Mouse (Mus musculus) limb, embryonic 11.5 days (tissue): ENCODE results near the gene Gria1. TPM values are rescaled to one million over a fixed set of nuclear protein-coding genes. Genes with fewer than 3 reads are reported as not detected.
A peak's percentile ranks its signal among the peaks of the same experiment; 100 is the strongest.

Experiments used
- ATAC-seq: fragments of 200-750 bp; cut with Nextera tagmentation; 2 replicates; pipeline ENCODE4 v1.8.0; 2017; ENCODE audit warnings: low read depth; ENCODE audit not compliant: insufficient number of reproducible peaks, low FRiP score, low TSS enrichment
- DNase-seq: peaks from one replicate; pipeline ENCODE4 v3.0.0-alpha.2; 2015; ENCODE audit warnings: low spot score
- H3K27ac ChIP-seq: fragments of 300-500 bp; sonication (generic); replicated peaks from 2 replicates; pipeline ENCODE4 v1.5.1; 2014; ENCODE audit warnings: low read depth, mild to moderate bottlenecking, low read length
- H3K27me3 ChIP-seq: fragments of 300-500 bp; sonication (generic); 2 replicates; pipeline ENCODE4 v1.6.1; 2014; ENCODE audit warnings: mild to moderate bottlenecking, low read length, mixed read lengths; ENCODE audit not compliant: control insufficient read depth, insufficient read depth
- H3K36me3 ChIP-seq: fragments of 300-500 bp; sonication (generic); 2 replicates; pipeline ENCODE4 v1.6.1; 2014; ENCODE audit warnings: mild to moderate bottlenecking, low read length, moderate library complexity, mixed read lengths; ENCODE audit not compliant: control insufficient read depth, insufficient read depth
- H3K4me1 ChIP-seq: fragments of 300-500 bp; sonication (generic); 2 replicates; pipeline ENCODE4 v1.6.1; 2014; ENCODE audit warnings: low read length, mixed read lengths; ENCODE audit not compliant: control insufficient read depth, insufficient read depth
- H3K4me2 ChIP-seq: fragments of 300-500 bp; sonication (generic); 2 replicates; pipeline ENCODE4 v1.6.1; 2014; ENCODE audit warnings: low read depth, mild to moderate bottlenecking, moderate library complexity; ENCODE audit not compliant: severe bottlenecking
- H3K4me3 ChIP-seq: fragments of 300-500 bp; sonication (generic); 2 replicates; pipeline ENCODE4 v1.5.1; 2014; ENCODE audit warnings: low read depth, low read length
- H3K9ac ChIP-seq: fragments of 300-500 bp; sonication (generic); 2 replicates; pipeline ENCODE4 v1.6.1; 2014; ENCODE audit warnings: mild to moderate bottlenecking, low read length
- H3K9me3 ChIP-seq: fragments of 300-500 bp; sonication (generic); 2 replicates; pipeline ENCODE4 v1.6.1; 2016; ENCODE audit warnings: low read length; ENCODE audit not compliant: control insufficient read depth
- WGBS: fragments of 180-500 bp; shearing (Covaris S2); extraction: QIAGEN DNeasy Blood & Tissue Kit; methylation state at CpG from one replicate; pipeline ENCODE4 v1.1.7; 2014; 5-methylcytosine and 5-hydroxymethylcytosine counted together
- polyA plus RNA-seq: library from polyadenylated mRNA; unstranded; fragments of >200 nt; fragmentation: Nextera tagmentation; extraction: Ambion mirVana; gene quantifications from 2 replicates; pipeline ENCODE4 v1.2.1, GENCODE M21; 2014

Gria1 gene
- polyA plus RNA-seq, 1 experiment from 2014 or later = 0.24 TPM

DNA sequence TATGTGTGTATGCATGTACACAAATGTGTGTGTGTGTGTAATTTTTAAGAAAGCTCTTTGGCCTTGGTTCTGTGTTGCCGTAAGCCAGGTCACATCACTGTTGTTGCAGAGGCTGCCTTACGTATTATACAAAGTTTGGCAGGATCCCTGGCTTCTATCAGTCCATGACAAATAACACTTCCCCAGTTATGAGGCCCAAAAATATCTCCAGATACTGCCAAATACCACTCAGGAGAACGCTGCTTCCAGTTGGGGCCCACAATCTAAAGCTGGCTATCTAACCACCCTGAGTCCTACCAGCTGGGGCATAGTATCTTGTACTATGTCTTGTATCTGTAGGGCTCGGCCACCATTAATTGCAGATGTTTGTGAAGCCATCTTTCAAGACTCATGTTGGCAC lies 3.4 kb upstream of the Gria1 start:
- no peak overlapping the region for H3K9ac ChIP-seq
- peaks cover 7% of the 10 kb centered on the region; the same call in 1 of the 2 replicates for H3K4me1 ChIP-seq
- H3K27ac ChIP-seq = no peak overlapping the region
- no peak for DNase-seq
- no peak overlapping the region for H3K4me3 ChIP-seq
- WGBS = 87% methylated on average over 4 of the region's 4 CpGs
- ATAC-seq = no peak
- H3K9me3 ChIP-seq = no peaks in the 10 kb centered on the region
- no peak overlapping the region for H3K4me2 ChIP-seq
- no peaks in the 10 kb centered on the region for H3K36me3 ChIP-seq
- H3K27me3 ChIP-seq = no peaks in the 10 kb centered on the region

- H3K36me3 ChIP-seq = no peaks in the 10 kb centered on the region
- H3K9ac ChIP-seq = no peak overlapping the region
- 76% methylated on average over 6 of the region's 6 CpGs for WGBS
- DNase-seq (no peak), ATAC-seq (no peak)
- no peaks in the 10 kb centered on the region for H3K9me3 ChIP-seq
- no peak overlapping the region for H3K4me2 ChIP-seq
- H3K4me1 ChIP-seq = 0 out of 2 replicates have a peak, but pooled peaks cover 2% of the 10 kb centered on the region
- H3K27me3 ChIP-seq = no peaks in the 10 kb centered on the region
- H3K27ac ChIP-seq = no peak overlapping the region
- H3K4me3 ChIP-seq = no peak overlapping the region
Measured at GRCm38 (mm10) chr11:57010611-57011010, 576 bp upstream of the Gria1 start.

- H3K9ac ChIP-seq = no peak overlapping the region
Measured at GRCm38 (mm10) chr11:57011691-57012039, 478 bp downstream of the Gria1 start.

GRCm38 (mm10) chr11:57012287-57012921 lies 1.2 kb downstream of the Gria1 start:
- H3K27me3 ChIP-seq = no peaks in the 10 kb centered on the region
- H3K4me2 ChIP-seq = no peak overlapping the region
- no peak overlapping the region for H3K27ac ChIP-seq
- DNase-seq (no peak), ATAC-seq (no peak)
- H3K9ac ChIP-seq = no peak overlapping the region
- no peaks in the 10 kb centered on the region for H3K36me3 ChIP-seq
- H3K4me3 ChIP-seq = no peak overlapping the region
- WGBS = 37% methylated on average over 13 of the region's 13 CpGs
- H3K4me1 ChIP-seq = 0 out of 2 replicates have a peak, but pooled peaks cover 2% of the 10 kb centered on the region
- H3K9me3 ChIP-seq = no peaks in the 10 kb centered on the region

More at GRCm38 (mm10) chr11:57011691-57012039, 478 bp downstream of the Gria1 start:
- H3K9me3 ChIP-seq = no peaks in the 10 kb centered on the region
- H3K4me2 ChIP-seq = peak overlapping the region; percentile 3; the same call in 1 of the 2 replicates
- DNase-seq (peak; percentile 45), ATAC-seq (no peak)
- no peak overlapping the region for H3K27ac ChIP-seq
- H3K36me3 ChIP-seq = no peaks in the 10 kb centered on the region
- WGBS = 5% methylated on average over 11 of the region's 11 CpGs
- 0 out of 2 replicates have a peak, but pooled peaks cover 2% of the 10 kb centered on the region for H3K4me1 ChIP-seq
- no peaks in the 10 kb centered on the region for H3K27me3 ChIP-seq
- no peak overlapping the region for H3K4me3 ChIP-seq

- ATAC-seq = no peak
- H3K4me2 ChIP-seq = no peak overlapping the region
- 0 out of 2 replicates have a peak, but pooled peaks cover 2% of the 10 kb centered on the region for H3K4me1 ChIP-seq
- no peak for DNase-seq
- H3K36me3 ChIP-seq = no peaks in the 10 kb centered on the region
- no peak overlapping the region for H3K27ac ChIP-seq
- no peak overlapping the region for H3K9ac ChIP-seq
- H3K27me3 ChIP-seq = no peaks in the 10 kb centered on the region
- 67% methylated on average over 9 of the region's 9 CpGs for WGBS
- no peaks in the 10 kb centered on the region for H3K9me3 ChIP-seq
- no peak overlapping the region for H3K4me3 ChIP-seq
Measured at GRCm38 (mm10) chr11:57013464-57014190, 2.4 kb downstream of the Gria1 start.

- H3K4me2 ChIP-seq = no peak overlapping the region
- no peak overlapping the region for H3K4me3 ChIP-seq
- no peak overlapping the region for H3K27ac ChIP-seq
- H3K9me3 ChIP-seq = no peaks in the 10 kb centered on the region
- H3K27me3 ChIP-seq = no peaks in the 10 kb centered on the region
- DNase-seq (no peak), ATAC-seq (no peak)
- 82% methylated on average over 4 of the region's 6 CpGs for WGBS
- 0 out of 2 replicates have a peak, but pooled peaks cover 2% of the 10 kb centered on the region for H3K4me1 ChIP-seq
- H3K36me3 ChIP-seq = no peaks in the 10 kb centered on the region
- H3K9ac ChIP-seq = no peak overlapping the region
Measured at GRCm38 (mm10) chr11:57014396-57014795, 3.2 kb downstream of the Gria1 start.

- no peak for DNase-seq
- Histone ChIP-seq H3K27me3 (no peaks in the 10 kb centered on the region), H3K9ac (no peak overlapping the region), H3K4me1 (no peaks in the 10 kb centered on the region), H3K4me2 (no peak overlapping the region), H3K36me3 (no peaks in the 10 kb centered on the region), H3K4me3 (no peak overlapping the region), H3K27ac (no peak overlapping the region), H3K9me3 (no peaks in the 10 kb centered on the region)
- WGBS = 69% methylated on average over 4 of the region's 4 CpGs
- no peak for ATAC-seq
Measured at GRCm38 (mm10) chr11:57018536-57018935, 7.3 kb downstream of the Gria1 start.

- Histone ChIP-seq H3K4me3 (no peak overlapping the region), H3K9ac (no peak overlapping the region), H3K36me3 (no peaks in the 10 kb centered on the region), H3K4me1 (no peaks in the 10 kb centered on the region), H3K27me3 (no peaks in the 10 kb centered on the region), H3K4me2 (no peak overlapping the region), H3K9me3 (no peaks in the 10 kb centered on the region), H3K27ac (no peak overlapping the region)
- 81% methylated on average over 4 of the region's 4 CpGs for WGBS
- no peak for ATAC-seq
- no peak for DNase-seq
Measured at GRCm38 (mm10) chr11:57022400-57022799, 11.2 kb downstream of the Gria1 start.
